Mouse (Mus musculus) central nervous system, embryonic 18 days (tissue): Measurements from ENCODE around the gene Gpat3. TPM values are rescaled to one million over a fixed set of nuclear protein-coding genes. Genes with fewer than 3 reads are reported as not detected.

Experiments
- polyA plus RNA-seq: library from polyadenylated mRNA; depleted of rRNA; stranded (reverse); fragments of >200 nt; gene quantifications from 2 replicates; pipeline ENCODE4 v1.2.3, GENCODE M21; 2012; rRNA removed

Gpat3 gene
- polyA plus RNA-seq, result 0.82 and 0.83 TPM in 2 replicates

GRCm38 (mm10) chr5:100845485-100845847 lies at the start of gene Gpat3:
TSS of gene Gpat3 (plus strand) at chr5:100845713.

GRCm38 (mm10) chr5:100798165-100798860 lies 47.2 kb upstream of the Gpat3 start, which contains the start of the genes Helq and Mrps18c:
TSS of gene Helq (minus strand) at chr5:100798598.
TSS of gene Mrps18c (plus strand) at chr5:100798627.

GRCm38 (mm10) chr5:100820483-100821184 lies 24.9 kb upstream of the Gpat3 start, which contains the start of gene Abraxas1:
TSS of gene Abraxas1 (minus strand) at chr5:100820965.

Other genes starting within 250 kb of the Gpat3 start
- 83.5 and 88.4 TPM in 2 replicates for gene Coq2, start 170.6 kb upstream of the Gpat3 start, polyA plus RNA-seq
- 0.38 and 0.47 TPM in 2 replicates for gene Hpse, start 126.0 kb upstream of the Gpat3 start, polyA plus RNA-seq
- gene Helq, start 47.1 kb upstream of the Gpat3 start, polyA plus RNA-seq, result 37.7 and 40.6 TPM in 2 replicates
- 71.2 and 72.9 TPM in 2 replicates for gene Mrps18c, start 47.1 kb upstream of the Gpat3 start, polyA plus RNA-seq
- gene Abraxas1, start 24.7 kb upstream of the Gpat3 start, polyA plus RNA-seq, result 9.1 and 9.5 TPM in 2 replicates